Mouse (Mus musculus) thymus, adult 2 months (tissue): ENCODE results near the gene Myh7.

ENCODE experiments used
- CTCF ChIP-seq: fragments of 200-500 bp; IDR thresholded peaks from 2 replicates; pipeline ENCODE4 v1.5.1; 2012; ENCODE audit warnings: mild to moderate bottlenecking, control low read depth, low read length, moderate library complexity, borderline replicate concordance; ENCODE audit not compliant: control insufficient read depth, poor library complexity, insufficient read depth; ENCODE audit errors: extremely low read depth
- POLR2A ChIP-seq: fragments of 200-500 bp; IDR thresholded peaks from 2 replicates; pipeline ENCODE4 v1.6.1; 2012; ENCODE audit warnings: mild to moderate bottlenecking, low read length, control low read depth, moderate library complexity; ENCODE audit not compliant: control insufficient read depth, poor library complexity, insufficient read depth; ENCODE audit errors: extremely low read depth

- TF ChIP-seq POLR2A (no peak), CTCF (no peak)
Measured at GRCm38 (mm10) chr14:54967874-54968273, 26.6 kb downstream of the Myh7 start.
